Mouse (Mus musculus) regulatory T cell (primary cell): ENCODE measurements around the gene Cdkn2c.

ENCODE experiments used
- in situ Hi-C: fragments of 300-600 bp; cut with MboI, MseI; formaldehyde crosslinking; loops from one replicate; pipeline ENCODE4 v1.15.1; 2025; ENCODE audit warnings: high pct_unique_total_duplicates

The Cdkn2c gene

DNA sequence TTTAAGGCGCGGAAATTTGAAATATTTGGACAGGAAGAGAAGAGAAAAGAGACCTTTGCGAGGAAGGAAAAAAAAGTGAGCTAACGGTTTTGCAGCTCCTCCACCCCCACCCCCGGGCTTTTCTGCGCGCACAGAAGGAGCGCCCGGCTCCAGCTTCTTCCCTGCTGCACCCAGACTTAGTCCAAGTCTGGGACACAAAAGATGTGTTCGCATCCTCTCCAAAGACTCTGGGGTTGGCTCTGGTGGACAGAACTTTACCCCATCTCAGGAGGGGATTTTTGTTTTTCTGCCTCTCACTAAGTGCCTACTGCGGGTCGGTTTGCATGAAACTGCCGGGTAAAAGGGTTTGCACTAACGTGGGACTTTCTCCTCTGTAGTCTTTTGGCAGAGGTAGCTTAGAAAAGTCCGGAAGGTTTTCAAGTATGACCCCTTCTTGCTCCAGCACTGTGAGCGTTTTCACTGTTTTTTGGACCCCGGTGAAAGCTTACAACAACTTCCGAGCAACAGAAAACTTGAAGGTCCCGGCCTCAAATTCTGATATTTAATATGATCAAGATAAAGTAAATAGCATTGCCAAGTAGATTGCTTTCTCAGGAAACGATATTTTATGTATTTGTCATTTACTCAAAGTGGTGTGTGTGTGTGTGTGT lies 9.0 kb downstream of the Cdkn2c start:
- in situ Hi-C loops: no loop called here

DNA sequence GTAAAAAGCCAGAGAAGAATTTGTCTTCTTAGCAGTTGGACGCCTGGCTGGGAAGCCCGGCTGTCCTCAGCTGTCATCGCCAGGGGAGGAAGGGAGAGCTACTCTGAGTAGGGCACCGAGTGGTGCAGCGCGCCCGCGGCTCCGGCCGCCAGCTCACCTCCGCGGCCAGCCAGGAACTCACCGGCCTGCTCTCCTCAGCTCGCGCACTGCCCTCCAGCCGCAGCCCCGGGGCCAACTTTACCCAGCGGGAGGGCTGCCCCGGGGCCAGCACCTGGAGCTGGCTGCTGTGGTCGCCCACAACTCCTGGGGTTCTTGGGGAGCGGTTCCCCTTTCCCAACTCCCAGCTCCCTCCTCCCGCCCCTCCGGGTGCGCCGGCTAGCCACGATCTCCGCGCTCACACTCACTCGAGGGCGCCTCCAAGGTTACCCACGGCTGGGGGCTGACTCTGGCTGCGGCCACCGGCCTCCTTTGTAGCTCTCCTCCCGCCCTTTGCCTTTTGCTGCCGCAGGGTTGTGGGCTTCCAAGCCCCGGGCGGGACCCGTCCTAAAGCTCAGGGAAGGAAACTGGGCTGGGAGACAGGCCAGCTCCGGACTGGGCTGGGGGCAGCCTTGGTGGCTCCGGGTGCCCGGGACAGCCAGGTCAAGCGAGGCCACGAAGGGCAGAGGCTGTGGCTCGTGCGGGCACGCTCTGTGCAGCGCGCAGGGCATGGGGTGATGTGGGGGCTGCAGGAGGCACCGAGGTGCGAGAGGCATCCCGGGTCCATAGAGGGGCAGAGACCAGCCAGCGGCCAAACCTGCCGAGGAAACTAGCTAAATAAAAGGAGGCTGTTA lies 9.8 kb downstream of the Cdkn2c start:
- in situ Hi-C loops: no loop called here

DNA sequence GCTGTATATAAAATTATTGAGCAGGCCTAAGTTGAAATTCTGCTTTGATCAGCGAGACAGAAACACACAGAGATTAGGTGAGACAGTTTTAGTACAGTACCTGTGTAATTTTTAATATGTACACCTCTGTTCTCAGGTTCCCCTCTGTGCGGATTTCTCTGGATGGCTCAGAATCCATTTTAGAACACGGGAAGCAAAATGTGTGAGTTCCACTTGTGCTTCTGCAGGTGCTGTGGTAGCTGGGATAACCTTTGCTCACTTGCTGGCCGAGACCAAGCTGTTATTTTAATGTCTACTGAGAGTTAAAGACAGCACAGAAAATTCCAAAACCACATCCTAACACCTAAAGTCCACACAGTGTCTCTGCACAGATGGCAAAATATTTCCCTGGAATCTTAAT lies 10.7 kb downstream of the Cdkn2c start:
- in situ Hi-C loops: no loop called here

DNA sequence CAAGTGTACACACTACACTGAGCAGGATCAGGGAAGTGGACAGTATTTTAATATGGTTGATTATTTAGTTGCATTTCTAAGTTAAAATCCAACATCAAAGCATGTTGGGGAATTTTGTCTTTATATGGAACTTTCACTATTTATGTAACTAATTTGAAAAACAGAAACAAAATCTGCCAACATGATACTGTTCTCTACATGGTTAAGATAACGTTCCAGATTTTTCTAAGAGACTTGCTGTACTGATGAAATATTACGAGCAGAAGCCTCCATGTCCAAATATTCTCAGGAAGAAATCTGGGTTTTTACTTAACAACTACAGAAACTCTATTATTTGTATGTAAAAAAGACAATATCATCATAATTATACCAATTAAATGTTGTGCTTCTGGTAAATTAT lies 11.3 kb downstream of the Cdkn2c start:
- in situ Hi-C loops: no loop called here

DNA sequence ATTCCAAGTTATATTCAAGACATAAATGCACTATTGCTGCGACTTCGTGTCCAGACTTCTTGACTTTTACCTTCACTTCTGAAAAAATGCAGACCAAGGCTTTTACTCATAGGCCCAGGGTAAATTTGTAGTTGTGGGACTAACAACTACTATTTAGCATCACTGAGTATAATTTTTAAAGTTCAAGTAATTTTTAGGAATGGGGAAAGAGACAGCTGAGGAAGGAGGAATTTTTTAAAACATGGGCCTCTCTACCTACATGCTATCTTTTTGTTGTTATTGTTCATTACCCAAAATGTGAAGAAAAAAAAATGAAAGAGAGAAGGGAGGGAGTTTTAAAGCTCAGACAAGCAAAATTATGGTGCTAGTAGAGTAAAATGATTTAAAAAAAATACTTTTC lies 12.3 kb downstream of the Cdkn2c start:
- in situ Hi-C loops: no loop called here

DNA sequence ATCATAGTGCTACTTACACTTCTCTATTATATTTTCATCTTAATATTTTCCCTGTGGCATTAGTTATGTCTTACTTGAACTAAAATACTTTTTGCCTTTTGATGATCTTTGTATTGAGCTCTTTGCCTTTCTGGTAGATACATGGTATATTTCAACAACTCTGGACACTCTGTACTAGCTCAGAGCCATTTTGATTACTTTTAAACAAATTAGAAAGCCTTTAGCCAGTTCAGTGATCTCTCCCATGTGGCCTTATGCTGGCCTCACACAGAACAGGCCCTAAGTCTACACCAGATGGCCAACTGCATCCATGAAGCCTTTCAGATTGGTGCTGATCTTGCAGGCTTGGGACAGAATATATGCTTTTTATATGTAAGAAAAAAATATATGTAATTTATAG lies 13.7 kb downstream of the Cdkn2c start:
- in situ Hi-C loops: no loop called here

DNA sequence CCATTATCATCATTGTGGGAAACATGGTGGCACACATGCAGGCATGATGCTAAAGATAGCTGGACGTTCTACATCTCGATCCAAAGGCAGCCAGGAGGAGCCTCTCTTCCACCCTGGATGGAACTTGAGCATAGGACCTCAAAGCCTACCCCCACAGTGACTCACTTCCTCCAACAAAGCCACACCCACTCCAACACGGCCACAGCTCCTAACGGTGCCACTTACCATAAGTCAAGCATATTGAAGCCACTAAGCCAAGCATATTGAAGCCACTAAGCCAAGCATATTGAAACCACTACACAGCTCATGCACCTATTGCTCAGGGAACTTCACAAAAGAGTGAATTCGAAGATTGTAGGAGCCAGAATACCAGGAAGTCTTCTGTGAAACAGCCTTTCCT lies 17.7 kb downstream of the Cdkn2c start:
- in situ Hi-C loops: no loop called here

DNA sequence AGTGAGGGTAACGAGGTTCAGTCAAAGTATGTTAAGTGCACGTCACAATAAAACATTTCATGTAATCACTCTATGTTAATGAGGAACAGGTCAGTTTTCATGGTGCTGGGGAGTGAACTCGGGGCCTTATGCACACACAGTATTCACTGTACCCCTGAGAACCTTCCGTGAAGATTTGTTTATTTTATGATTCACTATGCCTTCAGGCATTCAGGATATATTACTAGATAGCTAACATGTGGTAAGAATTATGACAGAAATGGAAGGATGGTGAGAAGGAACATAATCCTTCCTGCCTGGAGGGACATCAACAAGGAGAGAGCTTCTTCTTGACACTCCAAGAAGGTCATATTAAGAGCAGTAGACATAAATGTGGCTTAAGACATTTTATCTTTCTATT lies 19.7 kb downstream of the Cdkn2c start:
- in situ Hi-C loops: no loop called here

DNA sequence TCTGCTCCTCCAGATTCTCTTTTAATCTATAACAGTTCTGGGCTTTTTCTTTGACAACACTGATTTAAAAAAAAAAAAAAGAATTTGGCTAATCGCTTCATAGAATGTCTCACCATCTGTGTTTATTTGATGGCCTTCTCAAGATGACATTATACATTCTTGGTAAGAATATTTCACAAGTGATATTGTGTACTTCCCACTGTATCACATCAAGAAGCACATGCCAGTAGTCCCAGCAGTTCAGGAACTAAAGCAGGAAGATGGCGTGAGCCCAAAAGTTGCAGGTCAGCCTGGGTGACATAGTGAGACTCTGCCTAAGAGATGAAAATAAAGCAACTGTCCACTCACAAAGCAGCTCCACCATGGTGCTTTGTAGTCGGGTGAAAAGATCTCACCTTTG lies 25.5 kb downstream of the Cdkn2c start:
- in situ Hi-C loops: loop anchor here (5.0 kb wide), 1 partner anchor 56 kb away; no protein-coding TSS in a partner anchor

DNA sequence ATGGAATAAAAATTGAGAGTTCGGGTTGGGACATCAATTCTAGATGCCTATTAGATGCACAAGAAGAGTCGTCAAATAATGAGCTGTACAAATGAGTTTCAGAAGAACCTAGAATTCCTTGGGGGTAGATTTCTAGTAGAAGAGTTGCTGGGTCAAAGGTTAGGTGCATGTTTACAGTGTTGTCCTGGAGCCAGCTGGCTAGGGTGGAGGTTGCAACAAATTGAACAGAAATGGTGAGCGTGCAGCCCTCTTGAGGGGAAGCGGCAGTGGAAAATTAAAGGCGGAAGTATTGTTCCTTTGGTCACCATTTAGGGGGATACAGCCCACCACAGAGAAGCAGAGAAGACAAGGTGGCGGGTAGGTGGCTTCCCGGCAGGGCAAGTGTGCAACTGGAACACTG lies 26.8 kb downstream of the Cdkn2c start:
- in situ Hi-C loops: loop anchor here (5.0 kb wide), 1 partner anchor 57 kb away; no protein-coding TSS in a partner anchor

DNA sequence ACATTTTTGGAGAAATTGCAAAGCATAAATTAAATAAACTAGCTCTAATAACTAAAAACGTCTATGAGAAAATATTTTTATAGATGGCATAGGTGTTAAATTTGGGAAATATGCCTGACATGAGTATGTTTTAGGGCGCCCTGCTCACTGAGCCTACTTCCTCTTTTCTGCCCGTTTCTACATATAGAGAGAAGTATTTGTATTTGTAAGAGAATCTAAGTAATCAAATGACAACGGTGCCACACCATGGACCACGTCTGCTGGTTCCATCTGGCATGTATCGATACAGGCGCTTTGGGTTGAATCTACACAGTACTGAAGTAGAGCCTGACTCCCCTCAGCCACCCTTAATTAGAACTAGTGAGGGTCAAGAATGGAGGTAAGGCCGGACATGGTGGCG lies 27.6 kb downstream of the Cdkn2c start:
- in situ Hi-C loops: no loop called here

DNA sequence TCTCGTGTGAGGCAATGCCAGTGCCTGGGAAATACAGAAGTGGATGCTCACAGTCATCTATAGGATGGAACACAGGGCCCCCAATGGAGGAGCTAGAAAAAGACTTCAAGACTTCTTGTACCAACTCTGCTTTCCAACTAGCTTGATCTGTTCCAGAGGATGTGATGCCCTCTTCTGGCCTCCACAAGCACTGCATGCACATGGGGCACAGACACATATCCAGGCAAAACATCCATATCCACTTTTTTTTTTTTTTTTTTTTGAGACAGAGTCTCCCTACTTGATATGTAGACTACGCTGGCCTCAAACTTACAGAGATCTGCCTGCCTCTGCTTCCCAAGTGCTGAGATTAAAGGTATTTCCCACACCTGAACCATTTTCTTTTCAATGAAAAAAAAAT lies 32.0 kb downstream of the Cdkn2c start:
- in situ Hi-C loops: no loop called here

DNA sequence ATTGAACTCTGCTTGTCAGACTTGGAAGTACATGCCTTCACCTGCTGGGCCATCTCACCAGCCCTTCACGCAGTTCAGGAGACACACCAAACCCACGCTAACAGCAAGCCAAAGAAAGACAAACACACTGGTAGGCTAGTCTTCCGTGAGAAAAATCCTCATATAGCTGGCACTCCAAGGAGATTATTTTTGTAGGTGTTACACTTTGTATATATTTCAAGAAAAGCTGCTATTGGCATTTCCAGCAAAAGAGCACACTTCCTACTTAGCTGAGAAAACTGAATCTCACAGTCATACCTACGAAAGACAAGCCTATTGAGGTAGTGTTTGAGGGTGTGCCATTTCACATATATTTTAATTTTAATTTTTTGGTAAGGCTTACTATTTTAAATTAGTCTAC lies 36.0 kb downstream of the Cdkn2c start:
- in situ Hi-C loops: no loop called here

DNA sequence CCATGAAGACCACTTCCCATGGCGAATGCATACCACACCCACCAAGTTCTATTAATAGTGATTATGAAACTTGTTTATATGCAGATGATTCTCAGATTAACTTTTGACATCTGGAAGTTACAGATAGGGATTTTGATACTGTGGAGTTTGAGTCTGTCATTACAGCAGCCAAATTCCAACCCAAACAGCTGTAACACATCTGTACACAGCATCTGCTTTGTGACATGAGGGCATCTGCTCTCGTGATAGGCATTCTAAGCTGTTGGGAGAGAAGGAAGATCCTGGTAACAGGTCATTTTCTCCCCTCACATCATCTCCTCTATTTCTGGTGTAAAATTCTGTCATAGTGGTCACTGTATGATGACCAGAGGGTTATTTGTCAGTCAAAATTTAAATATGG lies 36.8 kb downstream of the Cdkn2c start:
- in situ Hi-C loops: no loop called here

DNA sequence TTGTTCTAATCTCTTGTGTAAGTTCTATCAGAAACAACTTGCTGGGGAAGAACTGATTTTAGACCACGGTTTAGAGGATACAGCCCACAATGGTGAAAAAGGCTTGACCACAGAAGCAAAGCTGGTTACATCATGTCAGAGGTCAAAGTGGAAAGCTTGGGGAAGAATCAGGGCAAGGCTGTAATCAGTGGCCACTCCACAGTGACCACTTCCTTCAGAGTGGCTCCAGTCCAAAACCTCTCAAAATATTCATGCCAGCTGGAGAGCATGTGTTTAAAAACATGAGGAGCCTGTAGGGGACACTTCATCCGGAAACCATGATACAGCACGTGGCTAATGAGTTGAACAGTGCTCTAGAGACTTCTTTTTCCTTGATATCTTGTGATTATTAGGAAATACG lies 54.4 kb downstream of the Cdkn2c start:
- in situ Hi-C loops: no loop called here
